Mouse (Mus musculus): ENCODE results near the gene Mkrn2. TPM values are rescaled to one million over a fixed set of nuclear protein-coding genes. Genes with fewer than 3 reads are reported as not detected.

The Mkrn2 gene
- polyA plus RNA-seq, 1 experiment: 14.8 TPM

- peaks cover 3% of the 10 kb centered on the region for H3K27me3 ChIP-seq (ENCODE audit: control insufficient read depth, insufficient read depth, insufficient read length)
- no peaks in the 10 kb centered on the region for H3K36me3 ChIP-seq (ENCODE audit: control insufficient read depth, insufficient read depth)
- no peaks in the 10 kb centered on the region for H3K79me3 ChIP-seq (ENCODE audit: low read depth)
- no peak overlapping the region for H3K4me3 ChIP-seq (ENCODE audit: insufficient read depth, poor library complexity, severe bottlenecking)
- no peak for TF ChIP-seq MYOG (IDR thresholded peaks at IDR 0.05; ENCODE audit: control insufficient read depth, extremely low read depth, insufficient read length)
- no peak for TF ChIP-seq CEBPB (IDR thresholded peaks at IDR 0.05; ENCODE audit: low read depth)
- no peak for TF ChIP-seq MAX (IDR thresholded peaks at IDR 0.05)
- no peaks in the 10 kb centered on the region for H3K79me2 ChIP-seq (ENCODE audit: control insufficient read depth, insufficient read depth)
- no peak overlapping the region for H3ac ChIP-seq (ENCODE audit: control insufficient read depth, insufficient read length, low read depth)
Measured at GRCm38 (mm10) chr6:115594463-115594862, 7.2 kb upstream of the Mkrn2 start.

GRCm38 (mm10) chr6:115595667-115596066 lies 6.0 kb upstream of the Mkrn2 start:
- no peak for TF ChIP-seq MYOG (IDR thresholded peaks at IDR 0.05; ENCODE audit: control insufficient read depth, extremely low read depth, insufficient read length)
- TF ChIP-seq USF1 (IDR thresholded peaks at IDR 0.05; ENCODE audit: low read depth): no peak
- TF ChIP-seq CTCF (IDR thresholded peaks at IDR 0.05; ENCODE audit: control insufficient read depth, insufficient read depth, insufficient read length): no peak
- TF ChIP-seq CEBPB (IDR thresholded peaks at IDR 0.05; ENCODE audit: low read depth): no peak
- no peak for TF ChIP-seq MYOD1 (IDR thresholded peaks at IDR 0.05; ENCODE audit: control insufficient read depth, insufficient read length, low read depth)
- TF ChIP-seq MAX (IDR thresholded peaks at IDR 0.05): no peak
- TF ChIP-seq FOSL1 (IDR thresholded peaks at IDR 0.05; ENCODE audit: insufficient read depth, low read length, poor library complexity, severe bottlenecking): no peak

GRCm38 (mm10) chr6:115601322-115601714 lies 384 bp upstream of the Mkrn2 start:
- H3K27me3 ChIP-seq (ENCODE audit: control insufficient read depth, insufficient read depth, insufficient read length): no peaks in the 10 kb centered on the region

More at GRCm38 (mm10) chr6:115595667-115596066, 6.0 kb upstream of the Mkrn2 start:
- Histone ChIP-seq H3K79me3 (ENCODE audit: low read depth) (no peaks in the 10 kb centered on the region), H3K36me3 (ENCODE audit: control insufficient read depth, insufficient read depth) (no peaks in the 10 kb centered on the region), H3ac (ENCODE audit: control insufficient read depth, insufficient read length, low read depth) (no peak overlapping the region), H3K4me3 (ENCODE audit: insufficient read depth, poor library complexity, severe bottlenecking) (no peak overlapping the region), H3K79me2 (ENCODE audit: control insufficient read depth, insufficient read depth) (no peaks in the 10 kb centered on the region), H3K27me3 (ENCODE audit: control insufficient read depth, insufficient read depth, insufficient read length) (peaks cover 3% of the 10 kb centered on the region)

GRCm38 (mm10) chr6:115606461-115606860 lies 4.8 kb downstream of the Mkrn2 start:
- H3ac ChIP-seq (ENCODE audit: control insufficient read depth, insufficient read length, low read depth): no peak overlapping the region
- no peak for TF ChIP-seq CTCF (IDR thresholded peaks at IDR 0.05; ENCODE audit: control insufficient read depth, insufficient read depth, insufficient read length)
- no peak for TF ChIP-seq CEBPB (IDR thresholded peaks at IDR 0.05; ENCODE audit: low read depth)
- no peak for TF ChIP-seq USF1 (IDR thresholded peaks at IDR 0.05; ENCODE audit: low read depth)
- TF ChIP-seq MAX (IDR thresholded peaks at IDR 0.05): no peak
- TF ChIP-seq MYOG (IDR thresholded peaks at IDR 0.05; ENCODE audit: control insufficient read depth, extremely low read depth, insufficient read length): no peak
- no peak for TF ChIP-seq FOSL1 (IDR thresholded peaks at IDR 0.05; ENCODE audit: insufficient read depth, low read length, poor library complexity, severe bottlenecking)
- TF ChIP-seq MYOD1 (IDR thresholded peaks at IDR 0.05; ENCODE audit: control insufficient read depth, insufficient read length, low read depth): no peak
- peaks cover 11% of the 10 kb centered on the region for H3K36me3 ChIP-seq (ENCODE audit: control insufficient read depth, insufficient read depth)
- H3K79me2 ChIP-seq (ENCODE audit: control insufficient read depth, insufficient read depth): peaks cover 45% of the 10 kb centered on the region
- H3K4me3 ChIP-seq (ENCODE audit: insufficient read depth, poor library complexity, severe bottlenecking): no peak overlapping the region
- peaks cover 15% of the 10 kb centered on the region for H3K79me3 ChIP-seq (ENCODE audit: low read depth)
- no peaks in the 10 kb centered on the region for H3K27me3 ChIP-seq (ENCODE audit: control insufficient read depth, insufficient read depth, insufficient read length)

More at GRCm38 (mm10) chr6:115601322-115601714, 384 bp upstream of the Mkrn2 start:
- peaks cover 15% of the 10 kb centered on the region for H3K79me3 ChIP-seq (ENCODE audit: low read depth)
- H3ac ChIP-seq (ENCODE audit: control insufficient read depth, insufficient read length, low read depth): no peak overlapping the region
- no peak overlapping the region for H3K4me3 ChIP-seq (ENCODE audit: insufficient read depth, poor library complexity, severe bottlenecking)
- no peak for TF ChIP-seq MAX (IDR thresholded peaks at IDR 0.05)
- no peak for TF ChIP-seq MYOD1 (IDR thresholded peaks at IDR 0.05; ENCODE audit: control insufficient read depth, insufficient read length, low read depth)
- TF ChIP-seq MYOG (IDR thresholded peaks at IDR 0.05; ENCODE audit: control insufficient read depth, extremely low read depth, insufficient read length): no peak
- TF ChIP-seq FOSL1 (IDR thresholded peaks at IDR 0.05; ENCODE audit: insufficient read depth, low read length, poor library complexity, severe bottlenecking): no peak
- TF ChIP-seq USF1 (IDR thresholded peaks at IDR 0.05; ENCODE audit: low read depth): no peak
- TF ChIP-seq CTCF (IDR thresholded peaks at IDR 0.05; ENCODE audit: control insufficient read depth, insufficient read depth, insufficient read length): no peak
- TF ChIP-seq CEBPB (IDR thresholded peaks at IDR 0.05; ENCODE audit: low read depth): no peak
- H3K36me3 ChIP-seq (ENCODE audit: control insufficient read depth, insufficient read depth): no peaks in the 10 kb centered on the region
- peaks cover 30% of the 10 kb centered on the region for H3K79me2 ChIP-seq (ENCODE audit: control insufficient read depth, insufficient read depth)

- Histone ChIP-seq H3ac (ENCODE audit: control insufficient read depth, insufficient read length, low read depth) (no peak overlapping the region), H3K36me3 (ENCODE audit: control insufficient read depth, insufficient read depth) (peaks cover 16% of the 10 kb centered on the region), H3K27me3 (ENCODE audit: control insufficient read depth, insufficient read depth, insufficient read length) (no peaks in the 10 kb centered on the region), H3K79me2 (ENCODE audit: control insufficient read depth, insufficient read depth) (peaks cover 41% of the 10 kb centered on the region), H3K79me3 (ENCODE audit: low read depth) (peaks cover 13% of the 10 kb centered on the region), H3K4me3 (ENCODE audit: insufficient read depth, poor library complexity, severe bottlenecking) (no peak overlapping the region)
- no peak for TF ChIP-seq CTCF (IDR thresholded peaks at IDR 0.05; ENCODE audit: control insufficient read depth, insufficient read depth, insufficient read length)
- TF ChIP-seq CEBPB (IDR thresholded peaks at IDR 0.05; ENCODE audit: low read depth): no peak
- no peak for TF ChIP-seq MAX (IDR thresholded peaks at IDR 0.05)
- no peak for TF ChIP-seq MYOD1 (IDR thresholded peaks at IDR 0.05; ENCODE audit: control insufficient read depth, insufficient read length, low read depth)
- no peak for TF ChIP-seq MYOG (IDR thresholded peaks at IDR 0.05; ENCODE audit: control insufficient read depth, extremely low read depth, insufficient read length)
Measured at GRCm38 (mm10) chr6:115607429-115607828, 5.7 kb downstream of the Mkrn2 start.

- Histone ChIP-seq H3ac (ENCODE audit: control insufficient read depth, insufficient read length, low read depth) (no peak overlapping the region), H3K27me3 (ENCODE audit: control insufficient read depth, insufficient read depth, insufficient read length) (no peaks in the 10 kb centered on the region), H3K36me3 (ENCODE audit: control insufficient read depth, insufficient read depth) (peaks cover 31% of the 10 kb centered on the region)
Measured at GRCm38 (mm10) chr6:115609121-115609520, 7.4 kb downstream of the Mkrn2 start.

More at GRCm38 (mm10) chr6:115609121-115609520, 7.4 kb downstream of the Mkrn2 start:
- TF ChIP-seq CEBPB (IDR thresholded peaks at IDR 0.05; ENCODE audit: low read depth): no peak
- TF ChIP-seq FOSL1 (IDR thresholded peaks at IDR 0.05; ENCODE audit: insufficient read depth, low read length, poor library complexity, severe bottlenecking): no peak
- no peak for TF ChIP-seq MYOD1 (IDR thresholded peaks at IDR 0.05; ENCODE audit: control insufficient read depth, insufficient read length, low read depth)
- no peak for TF ChIP-seq MAX (IDR thresholded peaks at IDR 0.05)
- TF ChIP-seq CTCF (IDR thresholded peaks at IDR 0.05; ENCODE audit: control insufficient read depth, insufficient read depth, insufficient read length): no peak
- TF ChIP-seq USF1 (IDR thresholded peaks at IDR 0.05; ENCODE audit: low read depth): no peak
- TF ChIP-seq MYOG (IDR thresholded peaks at IDR 0.05; ENCODE audit: control insufficient read depth, extremely low read depth, insufficient read length): no peak
- Histone ChIP-seq H3K79me3 (ENCODE audit: low read depth) (peaks cover 3% of the 10 kb centered on the region), H3K4me3 (ENCODE audit: insufficient read depth, poor library complexity, severe bottlenecking) (no peak overlapping the region), H3K79me2 (ENCODE audit: control insufficient read depth, insufficient read depth) (peaks cover 27% of the 10 kb centered on the region)
